Mouse (Mus musculus): ENCODE results near the gene Tac2. TPM values are rescaled to one million over a fixed set of nuclear protein-coding genes. Genes with fewer than 3 reads are reported as not detected.

Gene Tac2
- polyA plus RNA-seq, 2 experiments = 0.44 to 15.2 TPM

DNA sequence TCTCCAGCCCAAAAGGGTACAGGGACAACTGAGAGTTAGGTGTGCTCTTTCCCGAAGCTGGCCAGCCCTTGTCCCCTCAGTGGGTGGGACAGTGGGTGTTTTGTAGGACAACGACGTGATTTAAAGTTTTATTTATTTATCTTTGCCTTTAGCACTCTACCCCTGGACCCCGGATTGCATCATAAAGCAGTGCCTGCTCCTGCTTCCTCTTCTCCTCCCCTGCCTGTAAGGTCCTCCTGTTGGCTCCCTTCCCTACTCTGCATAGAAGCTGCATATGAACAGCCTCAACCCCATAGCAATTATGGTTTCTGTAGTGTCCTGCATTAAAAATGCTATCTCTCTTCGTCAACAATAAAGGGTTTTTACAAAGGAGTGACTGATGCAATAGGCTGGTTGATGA lies 7.1 kb downstream of the Tac2 start:
- Histone ChIP-seq H3K27ac (replicated peaks; ENCODE audit: low read depth, low read length) (no peak overlapping the region), H3K27me3 (ENCODE audit: control insufficient read depth, insufficient read depth, low read length) (no peaks in the 10 kb centered on the region), H3K36me3 (ENCODE audit: control insufficient read depth, insufficient read depth, low read length) (no peaks in the 10 kb centered on the region), H3K4me3 (replicated peaks; ENCODE audit: low read length) (no peak overlapping the region), H3K9ac (ENCODE audit: low read depth, low read length, severe bottlenecking) (no peak overlapping the region), H3K4me1 (ENCODE audit: control insufficient read depth, insufficient read depth, low read length) (no peaks in the 10 kb centered on the region), H3K4me2 (replicated peaks; ENCODE audit: low read depth, low read length, severe bottlenecking) (no peak overlapping the region), H3K9me3 (ENCODE audit: control insufficient read depth, low read length) (no peaks in the 10 kb centered on the region)
- DNase-seq (ENCODE audit: low spot score) (no peak), ATAC-seq (ENCODE audit: low FRiP score, low read depth) (no peak)
- no peak for TF ChIP-seq POLR2A (IDR thresholded peaks at IDR 0.05; ENCODE audit: borderline replicate concordance, extremely low read depth, insufficient read depth, insufficient read length)
- WGBS = 20% methylated on average over 5 of the region's 5 CpGs

DNA sequence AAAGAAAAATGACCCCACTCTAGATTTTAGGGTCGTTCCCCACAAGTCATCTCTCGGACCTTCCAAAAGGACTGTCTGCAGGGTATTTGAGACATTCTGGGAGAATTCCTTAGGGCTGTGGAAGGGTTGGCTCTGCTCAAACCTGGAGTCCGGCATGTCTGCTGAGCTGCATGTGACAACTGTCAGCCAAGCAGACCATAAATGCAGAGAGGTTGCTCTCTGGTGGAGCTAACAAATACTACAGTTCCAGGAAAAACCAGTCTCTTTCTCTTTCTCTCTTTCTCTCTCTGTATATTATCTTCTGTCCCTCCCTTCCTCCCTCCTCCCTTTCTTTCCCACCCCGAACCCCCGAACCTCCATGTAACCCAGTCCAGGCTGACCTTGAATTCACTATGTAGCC lies 10.2 kb downstream of the Tac2 start:
- DNase-seq (ENCODE audit: low spot score) (peak; percentile 50), ATAC-seq (ENCODE audit: low FRiP score, low read depth) (no peak)
- 46% methylated on average over 5 of the region's 5 CpGs for WGBS
- no peak overlapping the region for H3K4me3 ChIP-seq (replicated peaks; ENCODE audit: low read length)
- H3K4me2 ChIP-seq (replicated peaks; ENCODE audit: low read depth, low read length, severe bottlenecking) = no peak overlapping the region
- H3K27me3 ChIP-seq (ENCODE audit: control insufficient read depth, insufficient read depth, low read length) = no peaks in the 10 kb centered on the region
- no peak overlapping the region for H3K9ac ChIP-seq (ENCODE audit: low read depth, low read length, severe bottlenecking)
- no peak overlapping the region for H3K27ac ChIP-seq (replicated peaks; ENCODE audit: low read depth, low read length)
- TF ChIP-seq POLR2A (IDR thresholded peaks at IDR 0.05; ENCODE audit: borderline replicate concordance, extremely low read depth, insufficient read depth, insufficient read length) = no peak
- H3K4me1 ChIP-seq (ENCODE audit: control insufficient read depth, insufficient read depth, low read length) = peaks cover 3% of the 10 kb centered on the region; the same call in 1 of the 2 replicates
- H3K9me3 ChIP-seq (ENCODE audit: control insufficient read depth, low read length) = no peaks in the 10 kb centered on the region
- H3K36me3 ChIP-seq (ENCODE audit: control insufficient read depth, insufficient read depth, low read length) = no peaks in the 10 kb centered on the region

DNA sequence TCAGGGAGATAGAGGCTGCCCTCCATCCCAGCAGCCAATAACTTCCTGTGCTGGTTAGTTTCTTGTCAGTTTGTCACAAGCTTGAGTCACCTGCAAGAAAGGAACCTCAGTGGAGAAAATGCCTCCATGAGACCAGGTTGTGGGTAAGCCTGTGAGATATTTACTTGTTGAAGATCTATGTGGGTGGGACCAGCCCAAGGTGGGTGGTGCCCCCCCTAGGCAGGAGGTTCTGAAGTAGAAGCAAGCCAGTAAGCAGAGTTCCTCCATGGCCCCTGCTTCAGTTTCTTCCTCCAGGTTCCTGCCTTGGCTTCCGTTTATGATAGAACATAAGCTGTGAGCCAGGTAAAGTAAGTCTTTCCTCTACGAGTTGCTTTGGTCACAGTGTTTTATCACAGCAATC lies 12.0 kb downstream of the Tac2 start:
- Histone ChIP-seq H3K4me1 (ENCODE audit: control insufficient read depth, insufficient read depth, low read length) (peaks cover 10% of the 10 kb centered on the region), H3K27me3 (ENCODE audit: control insufficient read depth, insufficient read depth, low read length) (no peaks in the 10 kb centered on the region), H3K4me3 (replicated peaks; ENCODE audit: low read length) (no peak overlapping the region), H3K36me3 (ENCODE audit: control insufficient read depth, insufficient read depth, low read length) (no peaks in the 10 kb centered on the region), H3K27ac (replicated peaks; ENCODE audit: low read depth, low read length) (no peak overlapping the region), H3K9me3 (ENCODE audit: control insufficient read depth, low read length) (no peaks in the 10 kb centered on the region), H3K9ac (ENCODE audit: low read depth, low read length, severe bottlenecking) (no peak overlapping the region), H3K4me2 (replicated peaks; ENCODE audit: low read depth, low read length, severe bottlenecking) (no peak overlapping the region)
- WGBS = 79% methylated on average over 2 of the region's 2 CpGs
- ATAC-seq (ENCODE audit: low FRiP score, low read depth) = no peak
- no peak for DNase-seq (ENCODE audit: low spot score)
- TF ChIP-seq POLR2A (IDR thresholded peaks at IDR 0.05; ENCODE audit: borderline replicate concordance, extremely low read depth, insufficient read depth, insufficient read length) = no peak

DNA sequence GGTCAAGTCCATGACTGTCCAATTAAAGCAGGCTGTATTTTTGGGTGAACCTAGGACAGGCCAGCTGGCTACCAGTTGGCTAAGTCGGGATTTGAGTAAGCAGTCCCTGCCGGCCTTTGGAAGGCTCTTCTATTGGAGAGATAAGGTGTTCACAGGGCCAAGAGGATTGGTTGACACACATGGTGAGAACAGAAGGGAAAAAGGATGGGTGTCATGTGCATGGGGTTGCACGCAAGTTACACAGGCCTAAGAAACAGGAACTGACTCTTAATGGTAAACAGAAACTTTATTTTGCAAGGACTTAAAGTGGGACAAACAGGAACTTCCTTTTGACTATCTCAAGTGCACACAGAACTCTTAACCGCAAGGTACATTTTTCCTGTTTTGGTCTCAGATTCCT lies 12.6 kb downstream of the Tac2 start:
- Histone ChIP-seq H3K9ac (ENCODE audit: low read depth, low read length, severe bottlenecking) (no peak overlapping the region), H3K4me3 (replicated peaks; ENCODE audit: low read length) (no peak overlapping the region), H3K4me2 (replicated peaks; ENCODE audit: low read depth, low read length, severe bottlenecking) (no peak overlapping the region), H3K36me3 (ENCODE audit: control insufficient read depth, insufficient read depth, low read length) (peaks cover 5% of the 10 kb centered on the region), H3K9me3 (ENCODE audit: control insufficient read depth, low read length) (no peaks in the 10 kb centered on the region), H3K4me1 (ENCODE audit: control insufficient read depth, insufficient read depth, low read length) (peaks cover 10% of the 10 kb centered on the region), H3K27me3 (ENCODE audit: control insufficient read depth, insufficient read depth, low read length) (no peaks in the 10 kb centered on the region), H3K27ac (replicated peaks; ENCODE audit: low read depth, low read length) (no peak overlapping the region)
- no peak for ATAC-seq (ENCODE audit: low FRiP score, low read depth)
- DNase-seq (ENCODE audit: low spot score) = no peak
- 70% methylated on average over 4 of the region's 4 CpGs for WGBS
- TF ChIP-seq POLR2A (IDR thresholded peaks at IDR 0.05; ENCODE audit: borderline replicate concordance, extremely low read depth, insufficient read depth, insufficient read length) = no peak

DNA sequence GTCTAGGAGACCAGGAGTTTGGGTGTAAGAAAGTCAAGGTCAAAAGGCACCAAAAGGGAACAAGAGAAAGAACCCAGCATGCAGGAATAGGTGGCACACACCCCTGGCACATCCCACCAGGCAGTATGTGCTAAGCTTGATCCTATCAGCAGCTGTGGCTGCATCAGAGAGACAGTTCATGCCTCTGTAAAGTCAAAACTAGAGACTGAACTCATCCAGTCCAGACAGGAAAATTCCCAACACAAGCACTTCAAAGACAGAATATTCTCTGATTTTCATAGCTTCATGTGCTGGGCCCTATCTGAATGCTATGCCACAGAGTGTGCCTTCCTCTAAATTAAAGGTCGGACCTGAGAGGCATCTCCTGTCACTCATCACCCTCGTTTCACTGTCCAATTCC lies 13.3 kb downstream of the Tac2 start:
- Histone ChIP-seq H3K4me1 (ENCODE audit: control insufficient read depth, insufficient read depth, low read length) (peaks cover 10% of the 10 kb centered on the region), H3K27ac (replicated peaks; ENCODE audit: low read depth, low read length) (no peak overlapping the region), H3K4me2 (replicated peaks; ENCODE audit: low read depth, low read length, severe bottlenecking) (no peak overlapping the region), H3K4me3 (replicated peaks; ENCODE audit: low read length) (no peak overlapping the region), H3K9ac (ENCODE audit: low read depth, low read length, severe bottlenecking) (no peak overlapping the region), H3K9me3 (ENCODE audit: control insufficient read depth, low read length) (no peaks in the 10 kb centered on the region), H3K27me3 (ENCODE audit: control insufficient read depth, insufficient read depth, low read length) (no peaks in the 10 kb centered on the region), H3K36me3 (ENCODE audit: control insufficient read depth, insufficient read depth, low read length) (peaks cover 12% of the 10 kb centered on the region)
- ATAC-seq (ENCODE audit: low FRiP score, low read depth) = no peak
- WGBS = 24% methylated on average over 2 of the region's 2 CpGs
- DNase-seq (ENCODE audit: low spot score) = no peak
- no peak for TF ChIP-seq POLR2A (IDR thresholded peaks at IDR 0.05; ENCODE audit: borderline replicate concordance, extremely low read depth, insufficient read depth, insufficient read length)
